Mouse (Mus musculus): ENCODE results near the gene Ctbp2. TPM values are rescaled to one million over a fixed set of nuclear protein-coding genes. Genes with fewer than 3 reads are reported as not detected.

The Ctbp2 gene
- polyA plus RNA-seq, 1 experiment from 2014 or later = 60.6 TPM

GRCm38 (mm10) chr7:133003421-133003820 is 120.7 kb downstream of the Ctbp2 start:
- WGBS = 29% methylated on average over 3 of the region's 3 CpGs
- Histone ChIP-seq H3K9ac (no peak overlapping the region), H3K4me1 (replicated peaks) (peaks cover 53% of the 10 kb centered on the region), H3K36me3 (peaks cover 27% of the 10 kb centered on the region), H3K4me2 (no peak overlapping the region), H3K27me3 (replicated peaks) (no peaks in the 10 kb centered on the region), H3K9me3 (replicated peaks) (no peaks in the 10 kb centered on the region), H3K27ac (ENCODE audit: poor library complexity, severe bottlenecking) (no peak overlapping the region), H3K4me3 (no peak overlapping the region)
- no peak for ATAC-seq (ENCODE audit: insufficient number of reproducible peaks, low FRiP score)

- Histone ChIP-seq H3K9ac (no peak overlapping the region), H3K4me2 (no peak overlapping the region)
Observed at GRCm38 (mm10) chr7:133002271-133002670, 121.9 kb downstream of the Ctbp2 start.

GRCm38 (mm10) chr7:133001388-133001787 is 122.8 kb downstream of the Ctbp2 start:
- 85% methylated on average over 3 of the region's 3 CpGs for WGBS
- Histone ChIP-seq H3K27ac (ENCODE audit: poor library complexity, severe bottlenecking) (no peak overlapping the region), H3K36me3 (peaks cover 47% of the 10 kb centered on the region), H3K9me3 (replicated peaks) (no peaks in the 10 kb centered on the region), H3K4me1 (replicated peaks) (peaks cover 36% of the 10 kb centered on the region), H3K27me3 (replicated peaks) (no peaks in the 10 kb centered on the region), H3K4me3 (no peak overlapping the region), H3K4me2 (no peak overlapping the region), H3K9ac (no peak overlapping the region)
- ATAC-seq (ENCODE audit: insufficient number of reproducible peaks, low FRiP score) = no peak

More at GRCm38 (mm10) chr7:133002271-133002670, 121.9 kb downstream of the Ctbp2 start:
- 88% methylated on average over 6 of the region's 6 CpGs for WGBS
- Histone ChIP-seq H3K27me3 (replicated peaks) (no peaks in the 10 kb centered on the region), H3K27ac (ENCODE audit: poor library complexity, severe bottlenecking) (no peak overlapping the region), H3K36me3 (peaks cover 39% of the 10 kb centered on the region), H3K4me1 (replicated peaks) (peaks cover 41% of the 10 kb centered on the region), H3K9me3 (replicated peaks) (no peaks in the 10 kb centered on the region), H3K4me3 (no peak overlapping the region)
- ATAC-seq (ENCODE audit: insufficient number of reproducible peaks, low FRiP score) = no peak

GRCm38 (mm10) chr7:132999061-132999460 is 125.1 kb downstream of the Ctbp2 start:
- Histone ChIP-seq H3K27me3 (replicated peaks) (no peaks in the 10 kb centered on the region), H3K4me1 (replicated peaks) (peaks cover 24% of the 10 kb centered on the region), H3K36me3 (peaks cover 63% of the 10 kb centered on the region), H3K4me2 (no peak overlapping the region), H3K9ac (no peak overlapping the region), H3K9me3 (replicated peaks) (no peaks in the 10 kb centered on the region), H3K4me3 (no peak overlapping the region), H3K27ac (ENCODE audit: poor library complexity, severe bottlenecking) (no peak overlapping the region)
- no peak for ATAC-seq (ENCODE audit: insufficient number of reproducible peaks, low FRiP score)
- WGBS = 94% methylated on average over 11 of the region's 11 CpGs

GRCm38 (mm10) chr7:132998639-132999038 is 125.5 kb downstream of the Ctbp2 start:
- Histone ChIP-seq H3K4me1 (replicated peaks) (peaks cover 19% of the 10 kb centered on the region), H3K4me2 (no peak overlapping the region), H3K9me3 (replicated peaks) (no peaks in the 10 kb centered on the region), H3K4me3 (no peak overlapping the region), H3K27me3 (replicated peaks) (no peaks in the 10 kb centered on the region), H3K27ac (ENCODE audit: poor library complexity, severe bottlenecking) (no peak overlapping the region), H3K36me3 (peaks cover 67% of the 10 kb centered on the region), H3K9ac (no peak overlapping the region)
- WGBS = 91% methylated on average over 12 of the region's 12 CpGs
- ATAC-seq (ENCODE audit: insufficient number of reproducible peaks, low FRiP score) = no peak

GRCm38 (mm10) chr7:132996391-132996790 is 127.8 kb downstream of the Ctbp2 start:
- Histone ChIP-seq H3K9me3 (replicated peaks) (no peaks in the 10 kb centered on the region), H3K4me2 (no peak overlapping the region), H3K4me3 (no peak overlapping the region), H3K27ac (ENCODE audit: poor library complexity, severe bottlenecking) (no peak overlapping the region), H3K27me3 (replicated peaks) (no peaks in the 10 kb centered on the region), H3K9ac (no peak overlapping the region), H3K4me1 (replicated peaks) (peaks cover 13% of the 10 kb centered on the region), H3K36me3 (peaks cover 85% of the 10 kb centered on the region)
- 91% methylated on average over 5 of the region's 5 CpGs for WGBS
- ATAC-seq (ENCODE audit: insufficient number of reproducible peaks, low FRiP score) = no peak

- 77% methylated on average over 6 of the region's 6 CpGs for WGBS
- no peak overlapping the region for H3K27ac ChIP-seq (ENCODE audit: poor library complexity, severe bottlenecking)
- no peak overlapping the region for H3K4me2 ChIP-seq
- ATAC-seq (ENCODE audit: insufficient number of reproducible peaks, low FRiP score) = no peak
- peaks cover 8% of the 10 kb centered on the region; the same call in 1 of the 2 replicates for H3K4me1 ChIP-seq (replicated peaks)
- no peaks in the 10 kb centered on the region for H3K9me3 ChIP-seq (replicated peaks)
- H3K9ac ChIP-seq = no peak overlapping the region
- H3K27me3 ChIP-seq (replicated peaks) = no peaks in the 10 kb centered on the region
- H3K36me3 ChIP-seq = peaks cover 95% of the 10 kb centered on the region
- H3K4me3 ChIP-seq = no peak overlapping the region
Observed at GRCm38 (mm10) chr7:132994628-132995191, 129.4 kb downstream of the Ctbp2 start.

GRCm38 (mm10) chr7:132994120-132994519 is 130.0 kb downstream of the Ctbp2 start:
- H3K4me3 ChIP-seq = no peak overlapping the region
- H3K36me3 ChIP-seq = peaks cover 94% of the 10 kb centered on the region
- no peaks in the 10 kb centered on the region for H3K9me3 ChIP-seq (replicated peaks)
- no peaks in the 10 kb centered on the region for H3K27me3 ChIP-seq (replicated peaks)
- no peak overlapping the region for H3K27ac ChIP-seq (ENCODE audit: poor library complexity, severe bottlenecking)
- H3K4me1 ChIP-seq (replicated peaks) = peaks cover 8% of the 10 kb centered on the region; the same call in 1 of the 2 replicates
- no peak overlapping the region for H3K4me2 ChIP-seq
- 83% methylated on average over 8 of the region's 8 CpGs for WGBS
- no peak for ATAC-seq (ENCODE audit: insufficient number of reproducible peaks, low FRiP score)
- H3K9ac ChIP-seq = no peak overlapping the region

GRCm38 (mm10) chr7:132992967-132993615 is 131.1 kb downstream of the Ctbp2 start:
- H3K9ac ChIP-seq = no peak overlapping the region
- WGBS = 87% methylated on average over 9 of the region's 9 CpGs
- H3K4me3 ChIP-seq = no peak overlapping the region
- no peaks in the 10 kb centered on the region for H3K27me3 ChIP-seq (replicated peaks)
- ATAC-seq (ENCODE audit: insufficient number of reproducible peaks, low FRiP score) = no peak
- H3K9me3 ChIP-seq (replicated peaks) = no peaks in the 10 kb centered on the region
- H3K4me2 ChIP-seq = no peak overlapping the region
- H3K27ac ChIP-seq (ENCODE audit: poor library complexity, severe bottlenecking) = no peak overlapping the region
- peaks cover 8% of the 10 kb centered on the region; the same call in 1 of the 2 replicates for H3K4me1 ChIP-seq (replicated peaks)
- H3K36me3 ChIP-seq = peaks cover 92% of the 10 kb centered on the region

- peaks cover 84% of the 10 kb centered on the region for H3K36me3 ChIP-seq
- WGBS = 90% methylated on average over 14 of the region's 14 CpGs
- H3K4me3 ChIP-seq = no peak overlapping the region
- no peak overlapping the region for H3K9ac ChIP-seq
- H3K9me3 ChIP-seq (replicated peaks) = no peaks in the 10 kb centered on the region
- no peak overlapping the region for H3K27ac ChIP-seq (ENCODE audit: poor library complexity, severe bottlenecking)
- H3K4me1 ChIP-seq (replicated peaks) = peaks cover 8% of the 10 kb centered on the region; the same call in 1 of the 2 replicates
- H3K27me3 ChIP-seq (replicated peaks) = no peaks in the 10 kb centered on the region
- no peak for ATAC-seq (ENCODE audit: insufficient number of reproducible peaks, low FRiP score)
- no peak overlapping the region for H3K4me2 ChIP-seq
Observed at GRCm38 (mm10) chr7:132991240-132991900, 132.8 kb downstream of the Ctbp2 start.

- Histone ChIP-seq H3K27me3 (replicated peaks) (no peaks in the 10 kb centered on the region), H3K27ac (ENCODE audit: poor library complexity, severe bottlenecking) (no peak overlapping the region), H3K9me3 (replicated peaks) (no peaks in the 10 kb centered on the region), H3K36me3 (peaks cover 77% of the 10 kb centered on the region), H3K4me3 (no peak overlapping the region), H3K4me1 (replicated peaks) (no peaks in the 10 kb centered on the region), H3K4me2 (no peak overlapping the region), H3K9ac (no peak overlapping the region)
- no peak for ATAC-seq (ENCODE audit: insufficient number of reproducible peaks, low FRiP score)
- WGBS = 89% methylated on average over 5 of the region's 5 CpGs
Observed at GRCm38 (mm10) chr7:132989839-132990238, 134.3 kb downstream of the Ctbp2 start.
